Mouse (Mus musculus) E14TG2a.4 (cell line): ENCODE results near the gene Ap3d1.

Experiments used
- H3K27me3 ChIP-seq: 2 replicates; pipeline ENCODE4 v1.6.1; 2014; ENCODE audit warnings: low read length, control low read depth; ENCODE audit not compliant: insufficient read depth
- H3K36me3 ChIP-seq: 2 replicates; pipeline ENCODE4 v1.6.1; 2014; ENCODE audit warnings: low read length, control low read depth; ENCODE audit not compliant: insufficient read depth
- H3K4me1 ChIP-seq: replicated peaks from 2 replicates; pipeline ENCODE4 v1.6.1; 2014; ENCODE audit warnings: low read depth, low read length, control low read depth
- H3K4me3 ChIP-seq: replicated peaks from 2 replicates; pipeline ENCODE4 v1.5.1; 2014; ENCODE audit warnings: mild to moderate bottlenecking, low read length
- H3K9me3 ChIP-seq: 2 replicates; pipeline ENCODE4 v1.6.1; 2014; ENCODE audit warnings: low read length, control low read depth
- CTCF ChIP-seq: conservative IDR thresholded peaks from 2 replicates; pipeline ENCODE4 v1.5.1; 2014; ENCODE audit warnings: low read length
- NANOG ChIP-seq: IDR thresholded peaks from 2 replicates; pipeline ENCODE4 v1.6.1; 2014; ENCODE audit warnings: borderline replicate concordance, low read length, mixed read lengths
- POU5F1 ChIP-seq: IDR thresholded peaks from 2 replicates; pipeline ENCODE4 v1.6.1; 2014; ENCODE audit warnings: low read length, borderline replicate concordance

The Ap3d1 gene

DNA sequence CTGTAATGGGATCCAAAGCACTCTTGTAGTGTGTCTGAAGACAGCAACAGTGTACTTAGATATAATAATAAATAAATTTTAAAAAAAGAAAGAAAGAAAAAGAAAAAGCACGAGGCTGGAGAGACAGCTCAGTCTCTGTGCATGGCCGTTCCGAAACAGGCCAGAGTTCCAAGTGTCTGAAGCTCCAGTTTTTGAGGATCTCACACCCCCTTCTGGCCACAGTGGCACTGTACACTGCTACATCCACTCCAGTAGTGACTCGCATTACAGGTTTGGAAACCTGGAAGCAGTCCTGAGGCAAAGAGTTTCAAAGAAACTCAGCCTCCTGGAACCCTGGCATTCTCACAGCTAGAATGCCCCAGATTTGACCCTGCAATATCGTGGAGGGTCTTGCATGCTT lies 54.2 kb downstream of the Ap3d1 start:
- Histone ChIP-seq H3K4me3 (no peak overlapping the region), H3K27me3 (no peaks in the 10 kb centered on the region), H3K9me3 (no peaks in the 10 kb centered on the region), H3K4me1 (peaks cover 36% of the 10 kb centered on the region), H3K36me3 (peaks cover 78% of the 10 kb centered on the region)
- TF ChIP-seq NANOG = no peak
- TF ChIP-seq CTCF = peak; percentile 52

DNA sequence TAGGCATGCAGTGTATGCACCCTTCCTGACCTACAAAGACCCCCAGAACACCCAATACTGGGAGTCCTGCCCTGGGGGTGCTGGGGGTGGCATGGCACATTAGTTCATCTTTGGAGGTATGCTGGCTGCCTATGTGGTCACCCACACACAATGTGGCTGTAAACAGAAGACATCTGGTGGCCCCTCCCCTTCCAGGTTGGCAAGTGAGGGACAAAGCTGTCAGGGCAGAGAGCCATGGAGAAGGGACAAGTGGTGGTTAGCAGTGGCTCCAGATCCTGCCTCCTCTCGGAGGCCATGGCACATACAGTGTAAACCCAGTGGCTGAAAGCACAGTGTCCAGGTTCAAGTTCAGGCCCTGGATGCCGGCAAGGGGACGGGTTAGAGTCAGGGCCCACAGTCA lies 55.4 kb downstream of the Ap3d1 start:
- no peak for TF ChIP-seq NANOG
- TF ChIP-seq CTCF = no peak
- no peak for TF ChIP-seq POU5F1
- Histone ChIP-seq H3K36me3 (peaks cover 70% of the 10 kb centered on the region), H3K9me3 (no peaks in the 10 kb centered on the region), H3K27me3 (no peaks in the 10 kb centered on the region), H3K4me3 (no peak overlapping the region), H3K4me1 (peaks cover 24% of the 10 kb centered on the region)

DNA sequence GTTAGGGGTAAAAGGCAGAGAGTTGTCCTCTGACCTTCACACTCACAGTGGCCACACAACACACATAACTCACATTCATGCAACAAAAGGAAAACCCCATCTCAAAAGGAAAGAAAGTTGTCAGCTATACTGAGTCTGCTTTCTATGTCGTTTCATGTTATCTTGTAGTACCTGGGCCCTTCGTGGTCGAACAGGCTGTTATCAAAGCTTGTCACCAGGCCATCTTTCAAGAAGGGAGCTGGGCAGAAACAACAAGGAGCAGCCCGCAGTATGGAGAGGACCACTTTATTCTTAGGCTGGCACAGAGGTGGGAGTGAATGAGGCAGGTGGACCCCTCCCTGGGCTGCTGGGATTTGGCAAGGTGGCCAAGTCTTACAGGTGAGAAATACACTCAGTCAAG lies 57.1 kb downstream of the Ap3d1 start:
- Histone ChIP-seq H3K27me3 (no peaks in the 10 kb centered on the region), H3K4me3 (no peak overlapping the region), H3K36me3 (peaks cover 54% of the 10 kb centered on the region), H3K4me1 (peaks cover 14% of the 10 kb centered on the region), H3K9me3 (no peaks in the 10 kb centered on the region)
- TF ChIP-seq NANOG = no peak
- no peak for TF ChIP-seq CTCF
- TF ChIP-seq POU5F1 = no peak

DNA sequence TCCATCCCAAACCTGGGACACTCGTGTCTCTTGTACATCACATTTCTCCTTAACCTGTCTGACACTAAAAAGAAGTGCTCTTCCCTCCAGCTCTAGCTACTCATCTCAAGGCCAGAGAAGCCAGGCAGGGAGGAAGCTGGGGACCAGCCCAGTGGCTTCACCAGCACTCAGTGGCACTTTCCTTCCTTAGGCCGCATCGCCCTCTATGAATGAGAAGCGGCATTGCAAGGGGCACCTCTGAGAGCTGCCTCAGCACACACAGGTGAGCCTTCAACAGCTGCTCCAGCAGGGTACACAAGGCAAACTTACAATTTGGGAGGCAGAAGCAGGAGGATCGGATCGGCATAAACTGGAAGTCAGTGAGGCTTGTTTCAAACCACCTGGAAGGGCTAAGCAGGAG lies 57.9 kb downstream of the Ap3d1 start:
- Histone ChIP-seq H3K4me1 (peaks cover 19% of the 10 kb centered on the region), H3K27me3 (no peaks in the 10 kb centered on the region), H3K9me3 (no peaks in the 10 kb centered on the region), H3K4me3 (no peak overlapping the region), H3K36me3 (peaks cover 47% of the 10 kb centered on the region)
- TF ChIP-seq CTCF (peak; percentile 88), POU5F1 (no peak)

DNA sequence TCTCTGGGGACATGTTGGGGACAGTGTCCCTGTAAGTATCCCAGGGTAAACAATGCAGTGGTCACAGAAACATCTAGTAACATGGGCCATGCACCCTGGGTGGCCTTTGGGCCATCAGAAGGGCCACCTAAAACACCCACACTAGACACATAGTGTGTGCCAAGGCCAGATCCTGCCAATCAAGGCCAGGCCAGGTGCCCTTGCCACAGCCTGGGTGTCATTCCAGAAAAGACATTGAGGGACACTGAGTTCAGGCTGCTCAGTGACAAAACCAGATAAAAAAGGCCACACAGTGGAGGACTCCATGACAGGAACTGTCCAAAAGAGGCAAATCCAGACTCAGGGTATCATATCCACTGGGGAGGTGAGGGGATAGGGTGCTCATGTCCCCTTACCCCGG lies 58.4 kb downstream of the Ap3d1 start:
- Histone ChIP-seq H3K4me3 (no peak overlapping the region), H3K36me3 (peaks cover 42% of the 10 kb centered on the region), H3K4me1 (peaks cover 25% of the 10 kb centered on the region), H3K27me3 (no peaks in the 10 kb centered on the region), H3K9me3 (no peaks in the 10 kb centered on the region)
- no peak for TF ChIP-seq NANOG

DNA sequence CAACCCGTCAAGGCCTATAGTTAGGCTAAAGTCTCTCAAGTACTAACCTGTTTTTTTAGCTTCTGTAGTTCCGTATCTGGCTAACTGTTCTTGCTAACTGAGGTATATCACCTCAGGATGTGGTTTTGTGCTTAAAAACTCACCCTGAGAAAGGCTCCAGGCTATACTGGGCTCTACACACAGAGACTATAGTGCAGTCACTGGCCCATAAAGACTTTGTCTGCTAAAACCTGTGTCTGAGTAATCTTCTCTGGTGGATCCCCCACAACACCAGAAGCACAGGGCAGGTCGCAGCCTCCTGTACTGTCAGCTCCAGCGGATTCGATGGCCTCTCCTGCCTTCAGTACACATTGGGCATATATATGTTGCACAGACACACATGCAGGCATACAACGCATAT lies 60.1 kb downstream of the Ap3d1 start:
- peaks cover 32% of the 10 kb centered on the region for H3K36me3 ChIP-seq
- no peak overlapping the region for H3K4me3 ChIP-seq
- no peaks in the 10 kb centered on the region for H3K27me3 ChIP-seq
- H3K4me1 ChIP-seq = peaks cover 41% of the 10 kb centered on the region
- H3K9me3 ChIP-seq = no peaks in the 10 kb centered on the region
- TF ChIP-seq NANOG = no peak
- TF ChIP-seq POU5F1 = no peak
- TF ChIP-seq CTCF = no peak

DNA sequence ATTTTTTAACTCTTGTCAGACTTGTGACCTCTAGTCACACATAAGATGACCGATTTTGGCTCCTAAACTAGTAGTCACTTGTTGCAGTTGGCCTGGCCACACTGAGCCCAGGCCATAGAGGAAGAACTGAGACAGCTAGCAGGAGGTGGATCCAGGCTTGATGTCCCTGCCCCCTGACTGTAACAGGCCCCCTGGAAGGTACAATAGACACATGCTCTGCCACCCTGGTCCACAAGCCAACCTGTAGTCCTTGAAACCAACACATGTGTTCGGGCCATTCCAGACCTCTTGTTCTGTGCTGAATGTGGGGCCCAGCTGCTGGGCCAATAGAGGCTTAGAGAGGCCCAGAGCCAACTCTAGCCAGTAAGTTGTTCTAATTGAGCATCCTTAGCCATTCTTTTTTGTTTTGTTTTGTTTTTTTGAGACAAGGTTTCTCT lies 61.8 kb downstream of the Ap3d1 start:
- TF ChIP-seq POU5F1 = no peak
- TF ChIP-seq NANOG = no peak
- Histone ChIP-seq H3K9me3 (no peaks in the 10 kb centered on the region), H3K4me3 (no peak overlapping the region), H3K4me1 (peaks cover 48% of the 10 kb centered on the region), H3K27me3 (no peaks in the 10 kb centered on the region), H3K36me3 (peaks cover 15% of the 10 kb centered on the region)

DNA sequence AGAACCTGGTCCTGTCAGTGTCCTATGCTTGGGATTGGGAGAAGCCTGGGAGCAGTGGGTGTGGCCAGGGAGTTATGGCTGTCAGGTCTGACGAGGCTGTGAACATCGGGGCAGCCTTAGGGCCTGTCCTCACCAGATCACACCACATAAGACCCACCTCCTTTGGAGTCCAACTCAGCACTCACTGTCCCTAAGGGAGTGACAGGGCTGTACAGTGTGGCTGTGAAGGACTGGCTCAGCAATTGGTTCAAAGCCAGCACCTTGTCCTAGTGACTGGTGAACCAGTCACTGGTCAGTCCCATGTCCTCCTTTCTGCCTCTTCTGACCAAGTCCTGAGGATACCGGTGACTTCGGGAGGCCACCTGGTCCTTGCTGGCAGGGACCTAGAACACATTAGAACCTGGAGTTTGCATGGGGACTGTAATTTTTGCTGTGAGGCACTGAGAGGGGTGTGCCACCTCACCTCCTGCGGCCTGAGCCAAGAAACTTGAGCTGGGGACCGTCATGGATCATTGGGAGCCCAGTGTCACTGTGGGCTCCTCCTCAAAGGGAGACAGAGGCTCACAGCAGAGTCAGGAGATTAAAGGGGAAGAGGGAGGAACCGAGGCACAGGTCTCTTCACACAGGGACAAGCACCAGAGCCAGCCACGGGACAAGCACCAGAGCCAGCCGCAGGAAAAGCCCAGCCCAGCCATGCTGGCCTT lies 62.4 kb downstream of the Ap3d1 start:
- H3K36me3 ChIP-seq = peaks cover 13% of the 10 kb centered on the region
- H3K9me3 ChIP-seq = no peaks in the 10 kb centered on the region
- TF ChIP-seq NANOG = no peak
- TF ChIP-seq POU5F1 = no peak
- no peak for TF ChIP-seq CTCF
- H3K4me3 ChIP-seq = 0 out of 2 replicates have a peak overlapping the region, but pooled peaks have one; percentile 27
- H3K4me1 ChIP-seq = peaks cover 49% of the 10 kb centered on the region
- H3K27me3 ChIP-seq = no peaks in the 10 kb centered on the region

DNA sequence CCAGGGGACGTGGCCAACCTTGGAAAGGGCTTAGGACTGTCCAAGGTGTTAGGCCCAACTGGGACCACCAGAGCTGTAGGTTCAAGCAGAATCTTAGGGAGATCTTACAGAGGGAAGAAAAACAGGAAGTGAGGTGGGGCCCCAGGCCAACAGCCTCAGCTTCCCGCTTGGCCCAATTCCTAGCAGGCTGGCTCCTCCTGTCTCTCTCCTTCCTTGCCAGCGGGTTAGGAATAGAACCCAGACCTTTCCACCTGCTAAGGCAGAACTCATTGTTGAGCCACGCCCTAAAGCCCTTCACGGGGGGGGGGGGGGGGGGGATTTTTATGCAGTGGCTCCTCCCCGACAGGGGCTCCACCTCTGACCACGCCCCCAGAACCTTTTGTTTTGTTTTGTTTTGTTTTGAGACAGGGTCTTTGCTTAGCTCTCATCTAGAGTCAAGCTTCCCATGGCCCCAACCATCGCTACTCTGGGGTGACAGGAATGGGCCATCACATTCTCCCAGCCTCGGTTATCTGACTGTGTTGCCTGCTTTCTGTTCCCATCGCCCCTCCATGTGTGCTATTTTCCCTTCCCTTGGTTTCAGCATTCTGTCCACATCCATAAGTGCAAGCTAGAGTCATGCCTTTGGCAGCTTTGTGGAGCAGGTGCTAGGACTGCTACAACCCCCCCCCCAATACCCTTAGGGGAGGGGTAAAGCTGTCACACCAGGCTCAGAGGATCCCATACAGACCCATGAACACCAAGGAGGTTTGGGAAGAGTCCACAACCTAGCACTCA lies 63.3 kb downstream of the Ap3d1 start:
- Histone ChIP-seq H3K36me3 (peaks cover 22% of the 10 kb centered on the region), H3K4me3 (peak overlapping the region; percentile 85), H3K9me3 (no peaks in the 10 kb centered on the region), H3K27me3 (no peaks in the 10 kb centered on the region), H3K4me1 (peaks cover 56% of the 10 kb centered on the region)
- TF ChIP-seq POU5F1 = no peak
- TF ChIP-seq NANOG = no peak
- no peak for TF ChIP-seq CTCF
